ENCODE assay signal across 9 mouse cellular contexts in genomic region chr13:56294908-56295307, GRCm38 (mm10). TPM values are rescaled to one million over a fixed set of nuclear protein-coding genes. Genes with fewer than 3 reads are reported as not detected.
DNase-seq lines count a peak whose midpoint lies in the region; ATAC-seq and TF ChIP-seq lines count a peak whose summit lies in the region.
"Had no signal": no experiment of that assay in that cellular context is flagged by ENCODE, and none has a peak within 500 bp of the region (broad histone marks: within the 10 kb centered on the region; RNA-seq: fewer than 3 reads in every experiment).

No protein-coding gene starts in this region.

- H3K4me1 ChIP-seq in cerebellum, adult 2 months (ENCODE audit: control insufficient read depth, insufficient read depth, low read length), result peaks cover 3% of the 10 kb centered on the region; the same call in 1 of the 2 replicates
- H3K4me1 ChIP-seq in forebrain, embryonic 16.5 days (replicated peaks; ENCODE audit: control insufficient read depth, insufficient read depth, low read length), result peaks cover 22% of the 10 kb centered on the region
- H3K4me1 ChIP-seq in limb, embryonic 12.5 days (replicated peaks), result peaks cover 64% of the 10 kb centered on the region

- no peak for TF ChIP-seq POLR2A in cerebellum, adult 2 months (IDR thresholded peaks at IDR 0.05; ENCODE audit: borderline replicate concordance, insufficient read depth, low read length)

- peak; percentile 11 to 32 for DNase-seq in cerebellum, adult 2 months
- peak; percentile 21 for DNase-seq in cerebellum, adult 9-10 months
- DNase-seq in adrenal gland, postnatal 36 days, result no peak
- no peak for DNase-seq in heart, adult 11 months
- DNase-seq: kidney, adult 9 months had no signal

- H3K4me2 ChIP-seq in forebrain, embryonic 16.5 days (ENCODE audit: low read length), result peak overlapping the region; percentile 74; the same call in 1 of the 2 replicates
- H3K4me2 ChIP-seq in limb, embryonic 12.5 days, result peak overlapping the region; percentile 94

- no peaks in the 10 kb centered on the region for H3K36me3 ChIP-seq in forebrain, embryonic 16.5 days (ENCODE audit: control insufficient read depth, insufficient read depth)
- peaks cover 35% of the 10 kb centered on the region for H3K36me3 ChIP-seq in limb, embryonic 12.5 days

- no peaks in the 10 kb centered on the region for H3K9me3 ChIP-seq in forebrain, embryonic 16.5 days (ENCODE audit: control insufficient read depth, low read length)
- no peaks in the 10 kb centered on the region for H3K9me3 ChIP-seq in limb, embryonic 12.5 days

- H3K27ac ChIP-seq in cerebellum, adult 2 months (ENCODE audit: insufficient read depth, low read length), result no peak overlapping the region
- H3K27ac ChIP-seq in forebrain, embryonic 16.5 days (ENCODE audit: low read length), result no peak overlapping the region
- peak overlapping the region; percentile 82 for H3K27ac ChIP-seq in limb, embryonic 12.5 days

- no peak for ATAC-seq in cerebellum, adult (ENCODE audit: insufficient number of reproducible peaks, low FRiP score, low TSS enrichment)
- ATAC-seq in forebrain, embryonic 16.5 days, result no peak
- ATAC-seq in limb, embryonic 12.5 days (ENCODE audit: insufficient number of reproducible peaks, insufficient read depth, low FRiP score, low TSS enrichment, low read depth), result no peak
- no peak for ATAC-seq in inflammation-experienced regulatory T-cells, adult 6 months

- WGBS in cerebellum, adult 2 months, result 20% methylated on average over 10 of the region's 10 CpGs
- 5% methylated on average over 10 of the region's 10 CpGs for WGBS in forebrain, embryonic 16.5 days
- 3% methylated on average over 10 of the region's 10 CpGs for WGBS in limb, embryonic 12.5 days

- no peak for TF ChIP-seq CTCF in cerebellum, adult 2 months (IDR thresholded peaks at IDR 0.05; ENCODE audit: borderline replicate concordance, insufficient read depth, low read depth, low read length)

- no peak overlapping the region for H3K4me3 ChIP-seq in cerebellum, adult 2 months (replicated peaks; ENCODE audit: insufficient read depth, low read depth, low read length)
- peak overlapping the region; percentile 46 for H3K4me3 ChIP-seq in forebrain, embryonic 16.5 days (replicated peaks; ENCODE audit: low read length)
- peak overlapping the region; percentile 73 for H3K4me3 ChIP-seq in limb, embryonic 12.5 days (replicated peaks)

- H3K9ac ChIP-seq in forebrain, embryonic 16.5 days (replicated peaks; ENCODE audit: low read depth, low read length), result no peak overlapping the region
- peak overlapping the region; percentile 93 for H3K9ac ChIP-seq in limb, embryonic 12.5 days (replicated peaks)

- H3K27me3 ChIP-seq in cerebellum, adult 2 months (ENCODE audit: control insufficient read depth, insufficient read depth, low read length), result no peaks in the 10 kb centered on the region; the same call in 1 of the 2 replicates
- peaks cover 52% of the 10 kb centered on the region for H3K27me3 ChIP-seq in forebrain, embryonic 16.5 days (replicated peaks; ENCODE audit: control insufficient read depth, insufficient read depth, low read length)
- peaks cover 51% of the 10 kb centered on the region for H3K27me3 ChIP-seq in limb, embryonic 12.5 days

RNA-seq across cellular contexts. Expression of gene Cxcl14, which starts 1.4 kb away (rescaled TPM):
- 65.0 and 78.2 TPM in 2 replicates for polyA plus RNA-seq in cerebellum, adult 2 months (2012; rRNA removed)
- 12.8 and 20.9 TPM in 2 replicates for polyA plus RNA-seq in forebrain, embryonic 16.5 days (2015; fragmentation: Nextera tagmentation; extraction: Ambion mirVana)
- polyA plus RNA-seq in limb, embryonic 12.5 days (2016; fragmentation: Nextera tagmentation; extraction: Ambion mirVana), result 342 and 397 TPM in 2 replicates
- not detected for polyA plus RNA-seq in inflammation-experienced regulatory T-cells, adult 6 months (2017; shearing (Covaris generic))
- 10 to 100 TPM; 34.9 to 36.1 TPM for total RNA-seq in adrenal gland, postnatal 36 days (2021)

RNA-seq across cellular contexts. Expression of gene Neurog1, which starts 42.9 kb away (rescaled TPM):
- polyA plus RNA-seq in cerebellum, adult 2 months (2012; rRNA removed), result not detected in 2 replicates
- polyA plus RNA-seq in forebrain, embryonic 16.5 days (2015; fragmentation: Nextera tagmentation; extraction: Ambion mirVana), result 2.3 and 2.6 TPM in 2 replicates
- polyA plus RNA-seq in limb, embryonic 12.5 days (2016; fragmentation: Nextera tagmentation; extraction: Ambion mirVana), result not detected in 2 replicates
- not detected for polyA plus RNA-seq in inflammation-experienced regulatory T-cells, adult 6 months (2017; shearing (Covaris generic))
- total RNA-seq in adrenal gland, postnatal 36 days (2021), result not detected

Comparison
In these comparisons a context has a peak if more than half of its experiments do, and no peak if none do; other contexts are left out.
1. DNase-seq: peak in cerebellum, adult 2 months (2 of 2) and cerebellum, adult 9-10 months (single experiment); none in adrenal gland, postnatal 36 days (0 of 2) and heart, adult 11 months (single experiment).
2. RNA of gene Cxcl14, which starts 1.4 kb away (polyA plus RNA-seq): 342 to 397 TPM in limb, embryonic 12.5 days, 65.0 to 78.2 TPM in cerebellum, adult 2 months and 12.8 to 20.9 TPM in forebrain, embryonic 16.5 days; not detected in inflammation-experienced regulatory T-cells, adult 6 months; every median in the first group is over 10 times any median in the second.